Mouse (Mus musculus) urinary bladder, postnatal 25 days (tissue): ENCODE data around the gene Prkn.

Experiments used
- DNase-seq: peaks from one replicate; pipeline ENCODE4 v3.0.0; 2022; ENCODE audit warnings: low spot score

Prkn gene

GRCm38 (mm10) chr17:11284246-11284645, 444.1 kb downstream of the Prkn start:
- no peak for DNase-seq

GRCm38 (mm10) chr17:11290183-11290582, 450.0 kb downstream of the Prkn start:
- DNase-seq: no peak

- DNase-seq: no peak
Measured at GRCm38 (mm10) chr17:11303116-11303515, 462.9 kb downstream of the Prkn start.

- DNase-seq: no peak
Measured at GRCm38 (mm10) chr17:11309843-11310242, 469.7 kb downstream of the Prkn start.

GRCm38 (mm10) chr17:11314163-11314562, 474.0 kb downstream of the Prkn start:
- DNase-seq: no peak

GRCm38 (mm10) chr17:11315675-11316074, 475.5 kb downstream of the Prkn start:
- DNase-seq: no peak

- no peak for DNase-seq
Measured at GRCm38 (mm10) chr17:11318946-11319345, 478.8 kb downstream of the Prkn start.

GRCm38 (mm10) chr17:11319666-11320360, 479.6 kb downstream of the Prkn start:
- no peak for DNase-seq

- no peak for DNase-seq
Measured at GRCm38 (mm10) chr17:11332081-11332480, 491.9 kb downstream of the Prkn start.

GRCm38 (mm10) chr17:11333741-11334140, 493.6 kb downstream of the Prkn start:
- DNase-seq: no peak

GRCm38 (mm10) chr17:11336156-11336555, 496.0 kb downstream of the Prkn start:
- no peak for DNase-seq

GRCm38 (mm10) chr17:11340368-11340767, 500.2 kb downstream of the Prkn start:
- DNase-seq: no peak

- no peak for DNase-seq
Measured at GRCm38 (mm10) chr17:11346310-11346709, 506.1 kb downstream of the Prkn start.

GRCm38 (mm10) chr17:11352778-11353552, 512.8 kb downstream of the Prkn start:
- DNase-seq: no peak

- DNase-seq: no peak
Measured at GRCm38 (mm10) chr17:11353553-11353945, 513.4 kb downstream of the Prkn start.

GRCm38 (mm10) chr17:11354348-11354747, 514.2 kb downstream of the Prkn start:
- no peak for DNase-seq

GRCm38 (mm10) chr17:11375461-11375860, 535.3 kb downstream of the Prkn start:
- DNase-seq: no peak

GRCm38 (mm10) chr17:11383364-11383962, 543.3 kb downstream of the Prkn start:
- no peak for DNase-seq

- DNase-seq: no peak
Measured at GRCm38 (mm10) chr17:11385246-11385645, 545.1 kb downstream of the Prkn start.

GRCm38 (mm10) chr17:11392622-11393294, 552.6 kb downstream of the Prkn start:
- DNase-seq: no peak

- no peak for DNase-seq
Measured at GRCm38 (mm10) chr17:11394607-11395006, 554.4 kb downstream of the Prkn start.

- DNase-seq: no peak
Measured at GRCm38 (mm10) chr17:11397678-11398077, 557.5 kb downstream of the Prkn start.
